Comparison of ENCODE assay signal across 8 mouse cellular contexts in the genomic region with DNA sequence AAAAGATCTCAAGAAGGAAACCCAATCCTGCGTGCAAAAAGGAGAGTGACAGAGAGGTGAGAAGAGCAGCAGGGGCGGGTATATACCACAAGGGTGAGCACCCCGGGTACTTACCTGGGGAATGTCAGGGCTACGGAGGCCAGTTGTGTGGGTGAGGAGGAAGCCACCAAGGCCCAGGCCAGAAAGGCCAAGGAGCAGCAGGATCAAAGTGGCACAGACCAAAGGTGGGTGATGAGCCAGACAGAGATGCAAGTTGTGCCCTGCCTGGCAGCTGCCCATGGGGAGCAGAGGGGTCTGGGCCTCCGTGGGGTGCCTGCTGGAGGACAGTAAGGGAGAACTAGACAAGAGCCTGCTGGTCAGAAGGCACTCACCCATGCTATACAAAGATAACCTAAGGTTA. TPM values are rescaled to one million over a fixed set of nuclear protein-coding genes. Genes with fewer than 3 reads are reported as not detected.
DNase-seq lines count a peak whose midpoint lies in the region; ATAC-seq and TF ChIP-seq lines count a peak whose summit lies in the region.

No protein-coding gene starts in this region.

- H3K4me1 ChIP-seq in cerebellum, adult 2 months (ENCODE audit: control insufficient read depth, insufficient read depth, low read length): no peaks in the 10 kb centered on the region; the same call in 1 of the 2 replicates
- H3K4me1 ChIP-seq in midbrain, embryonic 14.5 days (ENCODE audit: control insufficient read depth, insufficient read depth, low read length): peaks cover 14% of the 10 kb centered on the region
- peaks cover 5% of the 10 kb centered on the region; the same call in 1 of the 2 replicates for H3K4me1 ChIP-seq in midbrain, embryonic 11.5 days (ENCODE audit: control insufficient read depth, insufficient read depth, low read length)
- peaks cover 12% of the 10 kb centered on the region for H3K4me1 ChIP-seq in hindbrain, embryonic 16.5 days (ENCODE audit: control insufficient read depth, insufficient read depth, low read depth, low read length)

- H3K27ac ChIP-seq in cerebellum, adult 2 months (ENCODE audit: insufficient read depth, low read length): 0 out of 2 replicates have a peak overlapping the region, but pooled peaks have one; percentile 15
- H3K27ac ChIP-seq in midbrain, embryonic 14.5 days (replicated peaks; ENCODE audit: low read depth, low read length): no peak overlapping the region
- H3K27ac ChIP-seq in midbrain, embryonic 11.5 days (ENCODE audit: low read depth, low read length): no peak overlapping the region
- H3K27ac ChIP-seq in hindbrain, embryonic 16.5 days (ENCODE audit: low read depth, low read length): no peak overlapping the region

- no peak for TF ChIP-seq CTCF in cerebellum, adult 2 months (IDR thresholded peaks at IDR 0.05; ENCODE audit: borderline replicate concordance, insufficient read depth, low read depth, low read length)

- H3K9ac ChIP-seq in midbrain, embryonic 14.5 days (replicated peaks; ENCODE audit: low read length): 0 out of 2 replicates have a peak overlapping the region, but pooled peaks have one; percentile 16
- no peak overlapping the region; the same call in 1 of the 2 replicates for H3K9ac ChIP-seq in midbrain, embryonic 11.5 days (ENCODE audit: low read length)
- peak overlapping the region; percentile 81; the same call in 1 of the 2 replicates for H3K9ac ChIP-seq in hindbrain, embryonic 16.5 days (ENCODE audit: low read depth, low read length)

- ATAC-seq in midbrain, embryonic 14.5 days (ENCODE audit: low FRiP score, low TSS enrichment): no peak
- ATAC-seq in midbrain, embryonic 11.5 days (ENCODE audit: low FRiP score): no peak
- ATAC-seq in hindbrain, embryonic 16.5 days: no peak

- no peak for DNase-seq in cerebellum, adult 2 months
- no peak for DNase-seq in cerebellum, postnatal 36 days
- no peak for DNase-seq in midbrain, embryonic 14.5 days
- DNase-seq in midbrain, embryonic 11.5 days (ENCODE audit: low spot score, missing footprints): no peak
- DNase-seq in splenic B cell, adult 2 months (ENCODE audit: low read depth, low spot score): peak; percentile 11
- no peak for DNase-seq in T-cell, adult 2 months (ENCODE audit: low spot score)
- no peak for DNase-seq in right cerebral cortex, postnatal 25 days

- H3K27me3 ChIP-seq in cerebellum, adult 2 months (ENCODE audit: control insufficient read depth, insufficient read depth, low read length): no peaks in the 10 kb centered on the region
- H3K27me3 ChIP-seq in midbrain, embryonic 14.5 days (ENCODE audit: control insufficient read depth, insufficient read depth, low read length): no peaks in the 10 kb centered on the region
- no peaks in the 10 kb centered on the region for H3K27me3 ChIP-seq in midbrain, embryonic 11.5 days (ENCODE audit: control insufficient read depth, insufficient read depth, low read length)
- no peaks in the 10 kb centered on the region for H3K27me3 ChIP-seq in hindbrain, embryonic 16.5 days (replicated peaks; ENCODE audit: control insufficient read depth, insufficient read depth, low read length)
- H3K27me3 ChIP-seq in splenic B cell, adult 2 months (ENCODE audit: control insufficient read depth, insufficient read depth, low read length, poor library complexity, severe bottlenecking): no peaks in the 10 kb centered on the region

- H3K9me3 ChIP-seq in midbrain, embryonic 14.5 days (ENCODE audit: control insufficient read depth, low read length): no peaks in the 10 kb centered on the region
- H3K9me3 ChIP-seq in midbrain, embryonic 11.5 days (ENCODE audit: control insufficient read depth, low read length): no peaks in the 10 kb centered on the region
- H3K9me3 ChIP-seq in hindbrain, embryonic 16.5 days (ENCODE audit: control insufficient read depth, low read length): no peaks in the 10 kb centered on the region

- H3K4me2 ChIP-seq in midbrain, embryonic 14.5 days (ENCODE audit: low read length): peak overlapping the region; percentile 84
- no peak overlapping the region for H3K4me2 ChIP-seq in midbrain, embryonic 11.5 days
- H3K4me2 ChIP-seq in hindbrain, embryonic 16.5 days (ENCODE audit: low read length): peak overlapping the region; percentile 69; the same call in 1 of the 2 replicates

- no peaks in the 10 kb centered on the region for H3K36me3 ChIP-seq in midbrain, embryonic 14.5 days (ENCODE audit: control insufficient read depth, insufficient read depth, low read length)
- H3K36me3 ChIP-seq in midbrain, embryonic 11.5 days (ENCODE audit: control insufficient read depth, insufficient read depth, low read length): no peaks in the 10 kb centered on the region
- no peaks in the 10 kb centered on the region for H3K36me3 ChIP-seq in hindbrain, embryonic 16.5 days (ENCODE audit: control insufficient read depth, insufficient read depth, low read length)
- H3K36me3 ChIP-seq in splenic B cell, adult 2 months (ENCODE audit: control insufficient read depth, insufficient read depth, low read length, poor library complexity, severe bottlenecking): no peaks in the 10 kb centered on the region

- TF ChIP-seq POLR2A in cerebellum, adult 2 months (IDR thresholded peaks at IDR 0.05; ENCODE audit: borderline replicate concordance, insufficient read depth, low read length): no peak

- WGBS in cerebellum, adult 2 months: 80% methylated on average over 5 of the region's 5 CpGs
- 83% methylated on average over 5 of the region's 5 CpGs for WGBS in midbrain, embryonic 14.5 days
- WGBS in midbrain, embryonic 11.5 days: 87% methylated on average over 5 of the region's 5 CpGs
- WGBS in hindbrain, embryonic 16.5 days: 91% methylated on average over 5 of the region's 5 CpGs

- H3K4me3 ChIP-seq in cerebellum, adult 2 months (replicated peaks; ENCODE audit: insufficient read depth, low read depth, low read length): no peak overlapping the region
- no peak overlapping the region for H3K4me3 ChIP-seq in midbrain, embryonic 14.5 days (replicated peaks; ENCODE audit: low read depth, low read length)
- H3K4me3 ChIP-seq in midbrain, embryonic 11.5 days (ENCODE audit: low read depth, low read length): no peak overlapping the region
- no peak overlapping the region; the same call in 1 of the 2 replicates for H3K4me3 ChIP-seq in hindbrain, embryonic 16.5 days (ENCODE audit: low read length)

RNA-seq across cellular contexts. Expression of a gene that starts 12.4 kb away (rescaled TPM):
- 107 and 108 TPM in 2 replicates for polyA plus RNA-seq in cerebellum, adult 2 months (2012; rRNA removed)
- polyA plus RNA-seq in midbrain, embryonic 14.5 days (2014; fragmentation: Nextera tagmentation; extraction: Ambion mirVana): 39.0 and 39.5 TPM in 2 replicates
- 25.7 and 27.2 TPM in 2 replicates for polyA plus RNA-seq in midbrain, embryonic 11.5 days (2014; fragmentation: Nextera tagmentation; extraction: Ambion mirVana)
- 52.8 and 60.3 TPM in 2 replicates for polyA plus RNA-seq in hindbrain, embryonic 16.5 days (2015; fragmentation: Nextera tagmentation; extraction: Ambion mirVana)

RNA-seq across cellular contexts. Expression of a gene that starts 25.8 kb away (rescaled TPM):
- polyA plus RNA-seq in cerebellum, adult 2 months (2012; rRNA removed): 29.8 and 37.5 TPM in 2 replicates
- polyA plus RNA-seq in midbrain, embryonic 14.5 days (2014; fragmentation: Nextera tagmentation; extraction: Ambion mirVana): 29.2 and 34.9 TPM in 2 replicates
- 25.6 and 26.5 TPM in 2 replicates for polyA plus RNA-seq in midbrain, embryonic 11.5 days (2014; fragmentation: Nextera tagmentation; extraction: Ambion mirVana)
- 34.0 and 35.9 TPM in 2 replicates for polyA plus RNA-seq in hindbrain, embryonic 16.5 days (2015; fragmentation: Nextera tagmentation; extraction: Ambion mirVana)

RNA-seq across cellular contexts. Expression of a gene that starts 31.8 kb away (rescaled TPM):
- polyA plus RNA-seq in cerebellum, adult 2 months (2012; rRNA removed): 130 and 140 TPM in 2 replicates
- polyA plus RNA-seq in midbrain, embryonic 14.5 days (2014; fragmentation: Nextera tagmentation; extraction: Ambion mirVana): 98.6 and 106 TPM in 2 replicates
- polyA plus RNA-seq in midbrain, embryonic 11.5 days (2014; fragmentation: Nextera tagmentation; extraction: Ambion mirVana): 26.5 and 26.8 TPM in 2 replicates
- 126 and 134 TPM in 2 replicates for polyA plus RNA-seq in hindbrain, embryonic 16.5 days (2015; fragmentation: Nextera tagmentation; extraction: Ambion mirVana)

RNA-seq across cellular contexts. Expression of a gene that starts 34.7 kb away (rescaled TPM):
- polyA plus RNA-seq in cerebellum, adult 2 months (2012; rRNA removed): 67.3 and 67.6 TPM in 2 replicates
- polyA plus RNA-seq in midbrain, embryonic 14.5 days (2014; fragmentation: Nextera tagmentation; extraction: Ambion mirVana): 93.5 and 95.8 TPM in 2 replicates
- 92.6 and 99.7 TPM in 2 replicates for polyA plus RNA-seq in midbrain, embryonic 11.5 days (2014; fragmentation: Nextera tagmentation; extraction: Ambion mirVana)
- polyA plus RNA-seq in hindbrain, embryonic 16.5 days (2015; fragmentation: Nextera tagmentation; extraction: Ambion mirVana): 88.3 and 100 TPM in 2 replicates

RNA-seq across cellular contexts. Expression of a gene that starts 35.1 kb away (rescaled TPM):
- 60.9 and 63.1 TPM in 2 replicates for polyA plus RNA-seq in cerebellum, adult 2 months (2012; rRNA removed)
- polyA plus RNA-seq in midbrain, embryonic 14.5 days (2014; fragmentation: Nextera tagmentation; extraction: Ambion mirVana): 8.0 and 12.8 TPM in 2 replicates
- polyA plus RNA-seq in midbrain, embryonic 11.5 days (2014; fragmentation: Nextera tagmentation; extraction: Ambion mirVana): 23.8 and 28.4 TPM in 2 replicates
- polyA plus RNA-seq in hindbrain, embryonic 16.5 days (2015; fragmentation: Nextera tagmentation; extraction: Ambion mirVana): 21.1 and 23.6 TPM in 2 replicates
